Mouse (Mus musculus): ENCODE measurements around the gene Gcnt2.

DNA sequence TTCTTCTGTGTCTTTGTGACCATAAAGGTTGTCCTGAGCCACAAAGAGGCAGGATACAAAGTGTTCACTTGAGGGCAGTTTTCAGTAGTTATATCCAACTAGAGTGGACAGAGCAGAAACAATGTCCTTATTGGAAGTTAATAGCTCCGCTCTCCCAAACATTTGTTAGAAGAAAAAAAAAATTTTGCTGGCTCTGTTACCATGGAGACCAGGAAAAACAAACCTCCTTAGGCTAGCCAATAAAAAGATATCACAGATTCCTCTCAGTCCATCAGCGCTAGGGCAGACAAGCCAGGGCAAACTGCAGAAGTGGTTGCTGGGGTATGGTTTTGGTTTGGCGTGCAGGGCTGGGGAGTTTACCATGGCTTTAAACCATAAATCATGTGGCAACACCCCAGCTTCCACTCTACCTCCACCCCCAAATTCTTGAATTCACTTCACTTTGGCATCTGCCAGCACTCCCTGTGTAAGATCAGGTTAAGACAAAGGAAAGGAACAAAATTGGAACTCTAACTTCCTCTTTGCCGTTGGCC is 54.6 kb downstream of the Gcnt2 start:
- no peak for TF ChIP-seq POLR2A (IDR thresholded peaks at IDR 0.05; ENCODE audit: low read depth, low read length)
- no peak for TF ChIP-seq CTCF (IDR thresholded peaks at IDR 0.05; ENCODE audit: extremely low read depth, insufficient read depth, insufficient read length, insufficient replicate concordance)

All from spleen, adult 2 months (tissue).